Comparison of ENCODE assay signal across 8 mouse cellular contexts in the genomic region with DNA sequence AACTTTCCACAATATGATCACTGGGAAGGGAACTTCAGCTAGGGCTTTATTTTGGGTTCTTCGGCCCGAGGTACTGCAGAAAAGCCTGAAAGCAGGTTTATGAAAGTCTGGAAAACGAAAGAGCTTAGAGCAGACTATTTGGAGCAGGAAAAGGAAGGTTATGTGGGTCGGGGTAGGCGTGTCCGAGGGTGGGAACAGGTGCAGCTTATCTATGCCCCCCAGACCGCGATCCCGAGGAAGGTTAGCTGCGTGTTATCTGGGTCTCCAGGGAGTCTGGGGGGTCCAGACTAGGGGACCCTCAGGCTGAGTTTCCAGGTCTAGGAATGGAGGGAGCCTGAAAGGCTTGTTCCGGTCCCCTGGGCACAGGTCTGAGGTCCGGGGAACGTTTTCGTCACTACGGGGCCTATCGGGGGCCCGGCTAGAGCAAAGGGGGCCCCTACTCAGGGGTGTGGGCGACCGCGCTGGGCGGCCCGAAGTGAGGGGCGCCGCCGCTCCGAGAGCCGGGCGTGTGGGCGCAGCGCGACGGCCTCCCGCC. TPM values are rescaled to one million over a fixed set of nuclear protein-coding genes. Genes with fewer than 3 reads are reported as not detected.
DNase-seq lines count a peak whose midpoint lies in the region; ATAC-seq and TF ChIP-seq lines count a peak whose summit lies in the region.

No protein-coding gene starts in this region.

- CTCF ChIA-PET in Patski (lab: Charles Lee): no interaction called here

- in situ Hi-C loops in Patski (cut with MboI; ENCODE audit: low pct_unique_long_range_greater_than_20kb): no loop called here

- POLR2A ChIA-PET in Patski (lab: Charles Lee): interaction anchor here (0.9 kb wide), 1 partner anchor 9 kb away, joined by 3 read pairs; no protein-coding TSS in a partner anchor

- peaks cover 6% of the 10 kb centered on the region; the same call in 1 of the 2 replicates for H3K4me1 ChIP-seq in forebrain, embryonic 11.5 days (replicated peaks; ENCODE audit: control insufficient read depth, insufficient read depth, low read length)
- H3K4me1 ChIP-seq in kidney, embryonic 14.5 days (ENCODE audit: control insufficient read depth, insufficient read depth, low read length): peaks cover 27% of the 10 kb centered on the region
- H3K4me1 ChIP-seq in megakaryocyte, embryonic 14.5 days: peaks cover 81% of the 10 kb centered on the region
- peaks cover 11% of the 10 kb centered on the region for H3K4me1 ChIP-seq in testis, adult 2 months (ENCODE audit: control insufficient read depth, insufficient read depth, low read length)

- no peaks in the 10 kb centered on the region for H3K9me3 ChIP-seq in forebrain, embryonic 11.5 days (ENCODE audit: control insufficient read depth, low read length)
- H3K9me3 ChIP-seq in kidney, embryonic 14.5 days (ENCODE audit: control insufficient read depth, low read length): no peaks in the 10 kb centered on the region
- H3K9me3 ChIP-seq in megakaryocyte, embryonic 14.5 days: no peaks in the 10 kb centered on the region

- peak overlapping the region; percentile 99 for H3K4me3 ChIP-seq in forebrain, embryonic 11.5 days (ENCODE audit: low read depth, low read length)
- peak overlapping the region; percentile 79 for H3K4me3 ChIP-seq in kidney, embryonic 14.5 days (ENCODE audit: low read length)
- H3K4me3 ChIP-seq in megakaryocyte, embryonic 14.5 days (replicated peaks): peak overlapping the region; percentile 97
- H3K4me3 ChIP-seq in testis, adult 2 months (ENCODE audit: control insufficient read depth, low read depth, low read length): peak overlapping the region; percentile 97

- WGBS in forebrain, embryonic 11.5 days: under 1% methylated on average over 33 of the region's 33 CpGs
- WGBS in kidney, embryonic 14.5 days: under 1% methylated on average over 27 of the region's 33 CpGs

- H3K9ac ChIP-seq in forebrain, embryonic 11.5 days (ENCODE audit: low read length): peak overlapping the region; percentile 99
- peak overlapping the region; percentile 91 for H3K9ac ChIP-seq in kidney, embryonic 14.5 days (ENCODE audit: low read depth, low read length)

- peak; percentile 13 for ATAC-seq in frontal cortex, adult (ENCODE audit: low TSS enrichment)
- peak; percentile 8 for ATAC-seq in Patski
- peak; percentile 78 for ATAC-seq in forebrain, embryonic 11.5 days (replicated peaks; ENCODE audit: low FRiP score)
- ATAC-seq in kidney, embryonic 14.5 days (ENCODE audit: low FRiP score, low TSS enrichment): no peak; the same call in 1 of the 2 replicates

- no peak for DNase-seq in frontal cortex, postnatal 10 days (ENCODE audit: low spot score in 2 of 2)
- DNase-seq in Patski (ENCODE audit: low read depth, low spot score): no peak
- no peak for DNase-seq in forebrain, embryonic 11.5 days (ENCODE audit: low spot score)
- DNase-seq in natural killer cell, adult 2 months (ENCODE audit: low spot score in 2 of 2): no peak

- no peaks in the 10 kb centered on the region; the same call in 1 of the 2 replicates for H3K36me3 ChIP-seq in forebrain, embryonic 11.5 days (ENCODE audit: control insufficient read depth, insufficient read depth, low read length)
- peaks cover 27% of the 10 kb centered on the region for H3K36me3 ChIP-seq in kidney, embryonic 14.5 days (ENCODE audit: control insufficient read depth, insufficient read depth, low read length)
- H3K36me3 ChIP-seq in megakaryocyte, embryonic 14.5 days (replicated peaks; ENCODE audit: low read length): peaks cover 51% of the 10 kb centered on the region
- H3K36me3 ChIP-seq in testis, adult 2 months (ENCODE audit: control insufficient read depth, insufficient read depth, low read length): peaks cover 2% of the 10 kb centered on the region; the same call in 1 of the 2 replicates

- H3K4me2 ChIP-seq in forebrain, embryonic 11.5 days (ENCODE audit: low read depth, low read length, severe bottlenecking): peak overlapping the region; percentile 87
- H3K4me2 ChIP-seq in kidney, embryonic 14.5 days (replicated peaks; ENCODE audit: low read depth, low read length): peak overlapping the region; percentile 91

- H3K27ac ChIP-seq in forebrain, embryonic 11.5 days (ENCODE audit: low read depth, low read length): peak overlapping the region; percentile 81
- peak overlapping the region; percentile 85 for H3K27ac ChIP-seq in kidney, embryonic 14.5 days (ENCODE audit: low read depth, low read length)
- H3K27ac ChIP-seq in testis, adult 2 months (ENCODE audit: control insufficient read depth, insufficient read depth, low read depth, low read length): peak overlapping the region; percentile 86

- no peak for TF ChIP-seq CTCF in Patski (IDR thresholded peaks at IDR 0.05)
- no peak for TF ChIP-seq CTCF in testis, adult 2 months (IDR thresholded peaks at IDR 0.05; ENCODE audit: control insufficient read depth, insufficient read depth, insufficient replicate concordance, low read depth, low read length)

- no peaks in the 10 kb centered on the region for H3K27me3 ChIP-seq in Patski
- H3K27me3 ChIP-seq in forebrain, embryonic 11.5 days (ENCODE audit: control insufficient read depth, insufficient read depth, low read length): no peaks in the 10 kb centered on the region
- no peaks in the 10 kb centered on the region for H3K27me3 ChIP-seq in kidney, embryonic 14.5 days (ENCODE audit: control insufficient read depth, insufficient read depth, low read length)
- H3K27me3 ChIP-seq in megakaryocyte, embryonic 14.5 days (replicated peaks): no peaks in the 10 kb centered on the region
- no peaks in the 10 kb centered on the region for H3K27me3 ChIP-seq in testis, adult 2 months (ENCODE audit: control insufficient read depth, insufficient read depth, low read length)

- TF ChIP-seq POLR2A in testis, adult 2 months (IDR thresholded peaks at IDR 0.05; ENCODE audit: control insufficient read depth, low read depth, low read length): no peak

RNA-seq across cellular contexts. Expression of gene Plagl2, which starts 0.5 kb away (rescaled TPM):
- polyA plus RNA-seq in Patski (2021): 10.0 TPM
- 37.4 and 40.4 TPM in 2 replicates for polyA plus RNA-seq in forebrain, embryonic 11.5 days (2014; fragmentation: Nextera tagmentation; extraction: Ambion mirVana)
- 17.6 and 26.2 TPM in 2 replicates for polyA plus RNA-seq in kidney, embryonic 14.5 days (2014; fragmentation: Nextera tagmentation; extraction: Ambion mirVana)
- polyA plus RNA-seq in megakaryocyte, embryonic 14.5 days (2012; ENCODE audit: insufficient read depth, low replicate concordance): 5.7 and 6.8 TPM in 2 replicates
- 16.1 and 17.3 TPM in 2 replicates for polyA plus RNA-seq in testis, adult 2 months (2012; rRNA removed)

RNA-seq across cellular contexts. Expression of gene Pofut1, which starts 0.6 kb away (rescaled TPM):
- polyA plus RNA-seq in Patski (2021): 16.9 TPM
- polyA plus RNA-seq in forebrain, embryonic 11.5 days (2014; fragmentation: Nextera tagmentation; extraction: Ambion mirVana): 7.2 and 8.1 TPM in 2 replicates
- polyA plus RNA-seq in kidney, embryonic 14.5 days (2014; fragmentation: Nextera tagmentation; extraction: Ambion mirVana): 9.0 and 10.5 TPM in 2 replicates
- 2.1 and 3.0 TPM in 2 replicates for polyA plus RNA-seq in megakaryocyte, embryonic 14.5 days (2012; ENCODE audit: insufficient read depth, low replicate concordance)
- 10.8 and 12.8 TPM in 2 replicates for polyA plus RNA-seq in testis, adult 2 months (2012; rRNA removed)

RNA-seq across cellular contexts. Expression of gene Tspyl3, which starts 15.5 kb away (rescaled TPM):
- 0.06 TPM for polyA plus RNA-seq in Patski (2021)
- polyA plus RNA-seq in forebrain, embryonic 11.5 days (2014; fragmentation: Nextera tagmentation; extraction: Ambion mirVana): 4.8 and 5.6 TPM in 2 replicates
- polyA plus RNA-seq in kidney, embryonic 14.5 days (2014; fragmentation: Nextera tagmentation; extraction: Ambion mirVana): 5.4 and 9.6 TPM in 2 replicates
- polyA plus RNA-seq in megakaryocyte, embryonic 14.5 days (2012; ENCODE audit: insufficient read depth, low replicate concordance): 3.3 and 3.6 TPM in 2 replicates
- 0.83 and 1.0 TPM in 2 replicates for polyA plus RNA-seq in testis, adult 2 months (2012; rRNA removed)

RNA-seq across cellular contexts. Expression of gene Kif3b, which starts 50.4 kb away (rescaled TPM):
- 40.1 TPM for polyA plus RNA-seq in Patski (2021)
- polyA plus RNA-seq in forebrain, embryonic 11.5 days (2014; fragmentation: Nextera tagmentation; extraction: Ambion mirVana): 7.1 and 7.4 TPM in 2 replicates
- 4.4 and 5.6 TPM in 2 replicates for polyA plus RNA-seq in kidney, embryonic 14.5 days (2014; fragmentation: Nextera tagmentation; extraction: Ambion mirVana)
- polyA plus RNA-seq in megakaryocyte, embryonic 14.5 days (2012; ENCODE audit: insufficient read depth, low replicate concordance): 0.89 TPM in 1 of 2 replicates, not detected in the other
- 54.0 and 54.7 TPM in 2 replicates for polyA plus RNA-seq in testis, adult 2 months (2012; rRNA removed)
